Mouse (Mus musculus) embryo, embryonic 11 days (tissue): ENCODE data around the gene Sh2d6.
A peak's percentile ranks its signal among the peaks of the same experiment; 100 is the strongest.
"Not testable (repeated sequence)": the region's sequence is repeated elsewhere in the genome, so short reads cannot be mapped to it uniquely, and the experiment has no call there.

ENCODE experiments used
- DNase-seq: peaks from one replicate; pipeline ENCODE4 v3.0.0-alpha.2; 2015

Sh2d6 gene

GRCm38 (mm10) chr6:72534035-72534809 is 12.7 kb upstream of the Sh2d6 start:
- peak; percentile 87 for DNase-seq

- not testable (repeated sequence) for DNase-seq
These were observed 12.0 kb upstream of the Sh2d6 start for GRCm38 (mm10) chr6:72533555-72533954.

- no peak for DNase-seq
These were observed 11.1 kb upstream of the Sh2d6 start for GRCm38 (mm10) chr6:72532580-72532979.

GRCm38 (mm10) chr6:72528410-72529151 is 7.1 kb upstream of the Sh2d6 start:
- no peak for DNase-seq

- no peak for DNase-seq
These were observed 5.6 kb upstream of the Sh2d6 start for GRCm38 (mm10) chr6:72527070-72527469.

- no peak for DNase-seq
These were observed 2.7 kb upstream of the Sh2d6 start for GRCm38 (mm10) chr6:72524160-72524559.

- DNase-seq, result no peak
These were observed 1.7 kb upstream of the Sh2d6 start for GRCm38 (mm10) chr6:72523222-72523621.

- DNase-seq, result no peak
These were observed 781 bp upstream of the Sh2d6 start for GRCm38 (mm10) chr6:72522288-72522687.

GRCm38 (mm10) chr6:72520904-72521303 is 603 bp downstream of the Sh2d6 start:
- no peak for DNase-seq

- peak; percentile 83 for DNase-seq
These were observed 1.4 kb downstream of the Sh2d6 start for GRCm38 (mm10) chr6:72519892-72520663.

- no peak for DNase-seq
These were observed 2.2 kb downstream of the Sh2d6 start for GRCm38 (mm10) chr6:72519303-72519702.

- DNase-seq, result no peak
These were observed 2.7 kb downstream of the Sh2d6 start for GRCm38 (mm10) chr6:72518842-72519241.

- DNase-seq, result no peak
These were observed 5.9 kb downstream of the Sh2d6 start for GRCm38 (mm10) chr6:72515644-72516043.

- DNase-seq, result no peak
These were observed 8.5 kb downstream of the Sh2d6 start for GRCm38 (mm10) chr6:72513071-72513440.

GRCm38 (mm10) chr6:72512386-72513070 is 9.0 kb downstream of the Sh2d6 start:
- DNase-seq, result peak; percentile 90

- DNase-seq, result no peak
These were observed 10.7 kb downstream of the Sh2d6 start for GRCm38 (mm10) chr6:72510686-72511421.

GRCm38 (mm10) chr6:72509872-72510435 is 11.6 kb downstream of the Sh2d6 start:
- no peak for DNase-seq

GRCm38 (mm10) chr6:72508596-72508995 is 12.9 kb downstream of the Sh2d6 start:
- DNase-seq, result no peak

GRCm38 (mm10) chr6:72506104-72506503 is 15.4 kb downstream of the Sh2d6 start:
- no peak for DNase-seq

GRCm38 (mm10) chr6:72503939-72504338 is 17.6 kb downstream of the Sh2d6 start:
- DNase-seq, result no peak

GRCm38 (mm10) chr6:72503309-72503708 is 18.2 kb downstream of the Sh2d6 start:
- no peak for DNase-seq

GRCm38 (mm10) chr6:72498950-72499349 is 22.6 kb downstream of the Sh2d6 start:
- DNase-seq, result no peak
